Mouse (Mus musculus) spleen, postnatal 14 days (tissue): ENCODE measurements around the gene Maml3.

ENCODE experiments used
- DNase-seq, 2 experiments: peaks; one replicate each; pipeline ENCODE4 v3.0.0; 2021 to 2022; ENCODE audit warnings: low spot score in 2 of 2

Maml3 gene

GRCm38 (mm10) chr3:51913498-51913897, 191.4 kb downstream of the Maml3 start:
- DNase-seq, result no peak

- no peak for DNase-seq
Observed at GRCm38 (mm10) chr3:51912214-51912613, 192.7 kb downstream of the Maml3 start.

GRCm38 (mm10) chr3:51908437-51908990, 196.4 kb downstream of the Maml3 start:
- DNase-seq, result no peak

- DNase-seq, result no peak
Observed at GRCm38 (mm10) chr3:51907113-51907860, 197.6 kb downstream of the Maml3 start.

- no peak for DNase-seq
Observed at GRCm38 (mm10) chr3:51905903-51906302, 199.0 kb downstream of the Maml3 start.

GRCm38 (mm10) chr3:51904357-51904855, 200.5 kb downstream of the Maml3 start:
- no peak for DNase-seq

GRCm38 (mm10) chr3:51901151-51901550, 203.7 kb downstream of the Maml3 start:
- no peak for DNase-seq

- no peak for DNase-seq
Observed at GRCm38 (mm10) chr3:51894514-51894913, 210.4 kb downstream of the Maml3 start.

- no peak for DNase-seq
Observed at GRCm38 (mm10) chr3:51891562-51892119, 213.2 kb downstream of the Maml3 start.

- DNase-seq, result no peak
Observed at GRCm38 (mm10) chr3:51890181-51890580, 214.7 kb downstream of the Maml3 start.

- no peak for DNase-seq
Observed at GRCm38 (mm10) chr3:51889776-51890175, 215.1 kb downstream of the Maml3 start.

- no peak for DNase-seq
Observed at GRCm38 (mm10) chr3:51888662-51889433, 216.0 kb downstream of the Maml3 start.

- no peak for DNase-seq
Observed at GRCm38 (mm10) chr3:51888295-51888661, 216.6 kb downstream of the Maml3 start.

GRCm38 (mm10) chr3:51885920-51886319, 219.0 kb downstream of the Maml3 start:
- no peak for DNase-seq

GRCm38 (mm10) chr3:51885487-51885886, 219.4 kb downstream of the Maml3 start:
- DNase-seq, result no peak

GRCm38 (mm10) chr3:51881981-51882380, 222.9 kb downstream of the Maml3 start:
- no peak for DNase-seq

- no peak for DNase-seq
Observed at GRCm38 (mm10) chr3:51881393-51881792, 223.5 kb downstream of the Maml3 start.

- no peak for DNase-seq
Observed at GRCm38 (mm10) chr3:51880506-51881036, 224.3 kb downstream of the Maml3 start.

- no peak for DNase-seq
Observed at GRCm38 (mm10) chr3:51879211-51879610, 225.7 kb downstream of the Maml3 start.

- no peak for DNase-seq
Observed at GRCm38 (mm10) chr3:51878577-51878976, 226.3 kb downstream of the Maml3 start.

GRCm38 (mm10) chr3:51876729-51877128, 228.1 kb downstream of the Maml3 start:
- DNase-seq, result no peak

- DNase-seq, result no peak
Observed at GRCm38 (mm10) chr3:51875629-51876028, 229.2 kb downstream of the Maml3 start.
